ENCODE assay signal across 8 mouse cellular contexts in genomic region chr3:29082296-29082995, GRCm38 (mm10). TPM values are rescaled to one million over a fixed set of nuclear protein-coding genes. Genes with fewer than 3 reads are reported as not detected.
A peak's percentile ranks its signal among the peaks of the same experiment; 100 is the strongest.
DNase-seq lines count a peak whose midpoint lies in the region; ATAC-seq and TF ChIP-seq lines count a peak whose summit lies in the region.

No protein-coding gene starts in this region.

- no peaks in the 10 kb centered on the region for H3K36me3 ChIP-seq in forebrain, embryonic 13.5 days (ENCODE audit: poor library complexity, severe bottlenecking)
- H3K36me3 ChIP-seq in hindbrain, postnatal 0 days (ENCODE audit: insufficient read depth, low read length) = no peaks in the 10 kb centered on the region
- H3K36me3 ChIP-seq in stomach, embryonic 14.5 days (ENCODE audit: control insufficient read depth, insufficient read depth, low read length) = no peaks in the 10 kb centered on the region

- peak; percentile 2 for DNase-seq in CD4-positive helper T cell, adult 2 months (ENCODE audit: low read depth, low spot score)
- DNase-seq in WW6 (ENCODE audit: low read depth, low spot score) = peak; percentile 14
- peak; percentile 68 for DNase-seq in hindbrain, postnatal 0 days (ENCODE audit: low spot score)
- DNase-seq in left cerebral cortex, adult 2 months (ENCODE audit: extremely low spot score in 1 of 2, low spot score in 2 of 2) = peak; percentile 49 to 52

- ATAC-seq in forebrain, embryonic 13.5 days = peak; percentile 84
- peak; percentile 89 for ATAC-seq in hindbrain, postnatal 0 days
- ATAC-seq in megakaryocyte progenitor cell, adult 5-6 weeks (replicated peaks; ENCODE audit: poor library complexity) = peak; percentile 70
- peak; percentile 61; the same call in 1 of the 2 replicates for ATAC-seq in stomach, embryonic 14.5 days (ENCODE audit: insufficient number of reproducible peaks, insufficient read depth, low FRiP score, low read depth)
- ATAC-seq in erythroblast, adult 5-6 weeks (replicated peaks; ENCODE audit: low FRiP score, poor library complexity, severe bottlenecking) = no peak

- peak; percentile 35 for TF ChIP-seq CTCF in hindbrain, postnatal 0 days (IDR thresholded peaks at IDR 0.05; ENCODE audit: low read depth)
- TF ChIP-seq CTCF in left cerebral cortex, adult 2 months (IDR thresholded peaks at IDR 0.05) = no peak

- WGBS in forebrain, embryonic 13.5 days = 0% methylated on average over 45 of the region's 59 CpGs
- WGBS in hindbrain, postnatal 0 days = under 1% methylated on average over 51 of the region's 59 CpGs
- under 1% methylated on average over 50 of the region's 59 CpGs for WGBS in stomach, embryonic 14.5 days

- peak overlapping the region; percentile 62 for H3K9ac ChIP-seq in forebrain, embryonic 13.5 days
- H3K9ac ChIP-seq in hindbrain, postnatal 0 days (replicated peaks; ENCODE audit: low read length) = peak overlapping the region; percentile 50
- no peak overlapping the region for H3K9ac ChIP-seq in stomach, embryonic 14.5 days (replicated peaks; ENCODE audit: low read depth, low read length)

- H3K4me2 ChIP-seq in forebrain, embryonic 13.5 days = peak overlapping the region; percentile 97
- peak overlapping the region; percentile 89 for H3K4me2 ChIP-seq in hindbrain, postnatal 0 days (ENCODE audit: low read depth, low read length)
- H3K4me2 ChIP-seq in stomach, embryonic 14.5 days (replicated peaks; ENCODE audit: low read depth, low read length) = peak overlapping the region; percentile 73

- H3K9me3 ChIP-seq in forebrain, embryonic 13.5 days (replicated peaks) = no peaks in the 10 kb centered on the region
- H3K9me3 ChIP-seq in hindbrain, postnatal 0 days (ENCODE audit: low read length) = no peaks in the 10 kb centered on the region
- H3K9me3 ChIP-seq in stomach, embryonic 14.5 days (ENCODE audit: control insufficient read depth, low read depth, low read length) = no peaks in the 10 kb centered on the region

- peak overlapping the region; percentile 63 for H3K4me3 ChIP-seq in forebrain, embryonic 13.5 days
- peak overlapping the region; percentile 58 for H3K4me3 ChIP-seq in hindbrain, postnatal 0 days (ENCODE audit: low read length)
- peak overlapping the region; percentile 73 for H3K4me3 ChIP-seq in left cerebral cortex, adult 2 months
- peak overlapping the region; percentile 40 for H3K4me3 ChIP-seq in stomach, embryonic 14.5 days (ENCODE audit: low read depth, low read length)

- H3K4me1 ChIP-seq in forebrain, embryonic 13.5 days = peaks cover 24% of the 10 kb centered on the region
- no peaks in the 10 kb centered on the region for H3K4me1 ChIP-seq in hindbrain, postnatal 0 days (ENCODE audit: insufficient read depth, low read length)
- peaks cover 6% of the 10 kb centered on the region; the same call in 1 of the 2 replicates for H3K4me1 ChIP-seq in stomach, embryonic 14.5 days (ENCODE audit: control insufficient read depth, insufficient read depth, low read length)

- peak overlapping the region; percentile 31; the same call in 1 of the 2 replicates for H3K27ac ChIP-seq in forebrain, embryonic 13.5 days
- peak overlapping the region; percentile 54; the same call in 1 of the 2 replicates for H3K27ac ChIP-seq in hindbrain, postnatal 0 days
- H3K27ac ChIP-seq in left cerebral cortex, adult 2 months = peak overlapping the region; percentile 83
- no peak overlapping the region for H3K27ac ChIP-seq in stomach, embryonic 14.5 days (ENCODE audit: low read length)

- H3K27me3 ChIP-seq in forebrain, embryonic 13.5 days = peaks cover 23% of the 10 kb centered on the region
- no peaks in the 10 kb centered on the region for H3K27me3 ChIP-seq in hindbrain, postnatal 0 days (ENCODE audit: insufficient read depth, low read length)
- peaks cover 34% of the 10 kb centered on the region for H3K27me3 ChIP-seq in stomach, embryonic 14.5 days (ENCODE audit: control insufficient read depth, insufficient read depth, low read length)

- intact Hi-C loops in left cerebral cortex, adult 2 months (cut with DNase I) = loop anchor here (5.0 kb wide), 1 partner anchor 125 kb away; no protein-coding TSS in a partner anchor

RNA-seq across cellular contexts. Expression of gene Egfem1, which starts 0.6 kb away (rescaled TPM):
- polyA plus RNA-seq in forebrain, embryonic 13.5 days (2015; fragmentation: Nextera tagmentation; extraction: Ambion mirVana) = 5.2 and 9.5 TPM in 2 replicates
- 11.0 and 12.6 TPM in 2 replicates for total RNA-seq in hindbrain, postnatal 0 days (2014; rRNA removed)
- polyA plus RNA-seq in hindbrain, postnatal 0 days (2015; fragmentation: Nextera tagmentation; extraction: Ambion mirVana) = 4.1 and 4.5 TPM in 2 replicates
- total RNA-seq in left cerebral cortex, adult 2 months (2021) = 10 to 100 TPM; 16.9 to 21.8 TPM
- total RNA-seq in megakaryocyte progenitor cell, adult 5-6 weeks (2015) = not detected in 2 replicates
- total RNA-seq in megakaryocyte progenitor cell, adult 5-6 weeks (2017) = 0.25 TPM in 1 of 2 replicates, not detected in the other
- 0.41 and 1.3 TPM in 2 replicates for polyA plus RNA-seq in stomach, embryonic 14.5 days (2014; fragmentation: Nextera tagmentation; extraction: Ambion mirVana)
- not detected in 2 replicates for total RNA-seq in erythroblast, adult 5-6 weeks (2015; ENCODE audit: low replicate concordance)
- not detected in 2 replicates for total RNA-seq in erythroblast, adult 5-6 weeks (2017; ENCODE audit: low replicate concordance)

Comparison
In these comparisons a context has a peak if more than half of its experiments do, and no peak if none do; other contexts are left out.
1. DNase-seq: peak in every context shown above with its lines; median percentile 68 in hindbrain, postnatal 0 days; 50 in left cerebral cortex, adult 2 months; 14 in WW6; 2 in CD4-positive helper T cell, adult 2 months.